Mouse (Mus musculus): ENCODE results near the gene Ppp1r16b.

DNA sequence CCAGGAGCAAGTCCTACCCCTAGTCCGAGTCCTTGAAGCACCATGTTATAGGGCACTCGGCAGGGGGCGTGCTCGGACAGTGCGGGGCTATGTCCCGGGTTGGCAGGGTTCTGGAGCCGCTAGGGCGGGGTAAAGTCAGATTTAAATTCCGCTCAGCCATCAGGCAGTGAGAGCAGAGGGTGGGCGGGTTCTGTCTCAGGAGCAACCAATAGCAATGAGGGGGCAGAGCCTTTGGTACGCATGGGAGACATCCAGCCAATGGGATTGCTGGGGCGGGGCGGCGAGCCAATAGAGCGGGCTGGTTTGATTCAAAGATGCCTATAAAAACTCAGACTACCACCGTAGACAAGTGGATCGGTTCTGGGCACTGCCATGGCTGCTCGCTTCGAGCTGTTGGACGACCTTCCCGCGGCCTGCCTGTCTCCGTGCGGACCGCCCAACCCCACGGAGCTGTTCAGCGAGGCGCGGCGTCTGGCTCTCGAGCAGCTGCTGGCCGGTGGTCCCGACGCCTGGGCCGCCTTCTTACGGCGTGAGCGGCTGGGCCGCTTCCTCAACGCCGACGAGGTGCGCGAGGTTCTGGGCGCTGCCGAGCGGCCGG, 102.6 kb downstream of the Ppp1r16b start, which contains the start of gene Fam83d:
- TF ChIP-seq CTCF (IDR thresholded peaks at IDR 0.05; ENCODE audit: low read depth, low read length) (peak; percentile 90), POLR2A (IDR thresholded peaks at IDR 0.05; ENCODE audit: extremely low read depth, insufficient read depth, low read length) (0 out of 2 replicates have a peak, but pooled peaks have one; percentile 40)
